Mouse (Mus musculus) olfactory bulb, adult 2 months (tissue): ENCODE data around the gene Max. TPM values are rescaled to one million over a fixed set of nuclear protein-coding genes. Genes with fewer than 3 reads are reported as not detected.

Experiments used
- H3K27ac ChIP-seq: fragments of 200-500 bp; 2 replicates; pipeline ENCODE4 v1.5.1; 2012; ENCODE audit warnings: low read depth, low read length; ENCODE audit not compliant: insufficient read depth
- H3K4me1 ChIP-seq: fragments of 200-500 bp; 2 replicates; pipeline ENCODE4 v1.6.1; 2012; ENCODE audit warnings: low read length; ENCODE audit not compliant: control insufficient read depth, insufficient read depth
- H3K4me3 ChIP-seq: fragments of 200-500 bp; 2 replicates; pipeline ENCODE4 v1.5.1; 2012; ENCODE audit warnings: mild to moderate bottlenecking, low read depth, low read length, moderate library complexity; ENCODE audit not compliant: insufficient read depth
- CTCF ChIP-seq: fragments of 200-500 bp; IDR thresholded peaks from 2 replicates; pipeline ENCODE4 v1.5.1; 2012; ENCODE audit warnings: low read depth, mild to moderate bottlenecking, low read length, moderate library complexity; ENCODE audit not compliant: insufficient read depth
- POLR2A ChIP-seq: fragments of 200-500 bp; IDR thresholded peaks from 2 replicates; pipeline ENCODE4 v1.6.1; 2012; ENCODE audit warnings: mild to moderate bottlenecking, low read depth, low read length, moderate library complexity; ENCODE audit not compliant: insufficient read depth
- WGBS: fragments of 180-500 bp; shearing (Covaris S2); methylation state at CpG from one replicate; pipeline ENCODE4 v1.1.7; 2018; 5-methylcytosine and 5-hydroxymethylcytosine counted together
- polyA plus RNA-seq: library from polyadenylated mRNA; stranded (reverse); fragments of >200 nt; gene quantifications from 2 replicates; pipeline ENCODE4 v1.2.4, GENCODE M21; 2012; ENCODE audit warnings: low replicate concordance; ENCODE audit not compliant: missing spikeins, insufficient read depth, insufficient read length

Max gene
- polyA plus RNA-seq, 1 experiment = not detected

DNA sequence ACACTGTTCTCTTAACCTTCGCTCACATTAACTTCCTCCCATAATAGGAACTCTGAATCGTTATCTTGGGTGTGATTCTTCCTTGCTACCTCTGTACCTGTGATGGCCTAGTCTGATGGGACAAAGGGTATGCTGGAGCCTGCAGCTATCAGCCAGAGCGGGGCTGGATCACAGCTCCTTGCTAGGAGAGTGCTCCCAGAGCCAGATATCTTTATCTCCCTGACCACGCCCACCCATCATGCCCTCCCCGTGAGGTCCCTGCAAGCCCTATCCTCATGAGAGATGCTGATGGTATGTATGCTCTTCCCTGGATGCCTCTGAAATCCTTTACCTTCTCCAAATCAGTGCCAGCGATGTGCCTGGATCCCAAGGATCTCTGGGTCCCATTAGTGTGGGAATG is 31.8 kb downstream of the Max start:
- TF ChIP-seq CTCF (no peak), POLR2A (no peak)
- 74% methylated on average over 6 of the region's 6 CpGs for WGBS
- no peak overlapping the region for H3K27ac ChIP-seq
- peaks cover 3% of the 10 kb centered on the region for H3K4me1 ChIP-seq
- H3K4me3 ChIP-seq = no peak overlapping the region

DNA sequence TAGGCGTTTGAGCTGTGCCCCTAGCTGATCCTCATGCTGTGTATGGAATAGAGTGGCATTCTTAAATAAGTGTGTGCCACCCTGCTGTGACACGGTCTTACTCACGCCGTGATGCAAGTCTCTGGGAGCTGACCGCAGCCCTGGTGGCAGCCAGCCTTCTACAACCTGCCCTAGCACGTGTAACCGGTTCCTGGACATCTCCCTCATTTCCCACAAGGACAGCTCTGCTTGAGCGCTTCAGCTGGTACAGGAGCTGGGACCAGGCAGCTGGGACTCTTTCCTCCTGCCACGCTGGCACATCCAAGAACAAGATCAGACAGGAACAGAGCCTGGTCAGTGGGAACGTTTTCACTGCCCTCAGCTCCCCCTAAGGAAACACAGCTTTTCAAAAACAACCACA is 34.5 kb downstream of the Max start:
- 51% methylated on average over 10 of the region's 10 CpGs for WGBS
- no peak for TF ChIP-seq CTCF
- TF ChIP-seq POLR2A = no peak
- H3K27ac ChIP-seq = no peak overlapping the region
- H3K4me1 ChIP-seq = peaks cover 3% of the 10 kb centered on the region
- H3K4me3 ChIP-seq = no peak overlapping the region

DNA sequence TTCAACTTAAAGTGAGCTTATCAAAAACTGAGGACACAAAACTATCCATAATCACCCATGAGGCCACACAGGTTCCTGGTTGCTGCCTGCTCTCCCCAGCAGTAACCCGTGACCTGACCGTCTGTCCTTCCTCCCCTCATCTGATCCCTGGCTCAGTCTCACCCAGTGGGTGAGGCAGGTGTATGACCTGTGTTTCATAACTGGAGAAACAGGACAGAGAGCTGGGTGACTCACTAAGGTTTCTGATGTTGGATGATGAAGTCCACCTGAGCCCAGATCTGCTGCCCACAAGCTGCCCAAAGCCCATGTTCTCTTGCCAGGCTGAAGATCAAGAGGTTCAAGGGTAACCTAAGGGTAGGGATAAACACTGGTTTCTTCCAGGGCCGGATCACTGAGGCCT is 35.0 kb downstream of the Max start:
- 91% methylated on average over 3 of the region's 3 CpGs for WGBS
- no peak overlapping the region for H3K4me3 ChIP-seq
- no peak for TF ChIP-seq POLR2A
- TF ChIP-seq CTCF = no peak
- peaks cover 3% of the 10 kb centered on the region for H3K4me1 ChIP-seq
- no peak overlapping the region for H3K27ac ChIP-seq

DNA sequence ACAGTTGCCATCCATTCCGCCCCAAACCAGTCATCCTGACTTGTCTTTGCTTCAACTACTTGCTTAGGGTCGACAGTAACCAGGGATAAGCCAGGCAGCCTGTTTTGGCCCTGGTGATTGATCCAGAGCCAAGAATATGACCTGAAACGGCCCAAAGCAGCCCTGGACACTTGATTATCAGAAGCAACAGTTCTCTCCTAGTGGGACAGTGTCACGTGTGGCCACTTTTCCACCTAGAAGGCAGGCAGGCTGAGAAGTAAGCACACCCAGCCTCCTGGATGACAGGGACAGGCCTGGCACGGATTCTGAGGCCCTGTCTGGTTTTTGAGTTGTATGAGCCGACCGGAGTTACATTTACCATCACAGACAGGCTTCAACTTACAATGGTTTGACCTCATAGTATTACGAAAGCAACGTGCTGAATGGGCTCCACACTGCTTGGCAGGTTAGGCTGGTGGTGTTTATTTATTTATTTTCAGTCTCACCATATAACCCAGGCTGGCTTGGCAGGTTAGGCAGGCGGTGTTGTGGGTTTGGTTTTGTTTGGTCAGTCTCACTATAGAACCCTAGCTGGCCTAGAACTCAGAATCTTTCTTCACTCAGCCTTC is 35.6 kb downstream of the Max start:
- no peak overlapping the region for H3K4me3 ChIP-seq
- peaks cover 3% of the 10 kb centered on the region for H3K4me1 ChIP-seq
- no peak for TF ChIP-seq CTCF
- TF ChIP-seq POLR2A = no peak
- 77% methylated on average over 10 of the region's 10 CpGs for WGBS
- no peak overlapping the region for H3K27ac ChIP-seq

DNA sequence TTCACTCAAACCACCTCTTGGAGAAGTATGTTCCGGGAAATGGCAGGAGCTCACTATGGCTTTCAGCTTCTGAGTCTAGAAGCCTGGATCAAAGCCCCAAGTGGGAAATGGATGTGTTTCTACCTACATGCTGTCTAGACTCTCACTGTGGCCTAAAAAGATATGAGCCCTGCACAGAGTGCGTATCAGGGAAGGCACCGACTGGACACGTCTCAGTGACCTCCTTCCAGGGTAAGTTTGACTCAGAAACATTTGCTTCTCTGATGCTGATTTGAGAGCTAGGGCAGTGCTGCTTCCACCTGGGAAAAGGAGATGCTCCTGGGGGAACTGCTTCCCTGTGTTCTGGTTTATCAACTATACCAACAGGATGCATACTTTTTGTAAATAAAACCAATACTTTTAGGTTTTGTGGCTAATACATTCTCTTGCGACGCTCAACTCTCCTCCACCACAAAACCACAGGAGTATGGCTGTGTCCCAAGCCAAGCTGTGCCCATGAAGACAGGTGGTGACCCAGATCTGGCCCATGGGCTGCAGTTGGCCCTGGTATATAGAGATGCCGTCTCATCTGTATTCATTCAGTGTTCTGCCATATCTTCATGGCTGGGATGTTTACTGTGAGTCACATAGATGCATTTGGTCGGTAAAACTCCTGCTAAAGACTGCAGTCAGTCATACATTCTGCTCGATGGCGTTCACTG is 36.9 kb downstream of the Max start:
- no peak overlapping the region for H3K4me3 ChIP-seq
- TF ChIP-seq CTCF = no peak
- TF ChIP-seq POLR2A = no peak
- H3K4me1 ChIP-seq = peaks cover 3% of the 10 kb centered on the region
- H3K27ac ChIP-seq = no peak overlapping the region
- 92% methylated on average over 10 of the region's 10 CpGs for WGBS

DNA sequence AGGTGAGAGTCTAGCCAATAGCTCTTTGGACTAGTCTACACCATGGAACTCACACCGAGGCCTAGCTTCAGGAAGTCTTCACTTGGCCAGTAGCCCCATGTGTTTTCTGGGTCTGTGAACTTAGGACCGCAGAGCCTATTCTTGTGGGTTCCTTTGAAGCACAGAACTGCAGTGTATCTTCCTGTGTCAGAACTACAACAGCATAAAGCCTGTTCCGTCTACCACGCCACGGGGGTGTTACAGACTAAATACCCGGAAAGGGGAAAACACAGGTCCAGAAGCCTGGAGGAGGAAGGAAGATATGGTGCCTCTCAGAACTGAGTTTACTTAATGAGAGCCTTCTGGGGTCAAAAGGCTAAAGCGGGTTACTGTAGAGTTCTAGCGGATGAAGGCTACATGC is 38.9 kb downstream of the Max start:
- no peak overlapping the region for H3K4me3 ChIP-seq
- no peak for TF ChIP-seq CTCF
- no peak for TF ChIP-seq POLR2A
- H3K27ac ChIP-seq = no peak overlapping the region
- peaks cover 3% of the 10 kb centered on the region for H3K4me1 ChIP-seq
- 96% methylated on average over 8 of the region's 8 CpGs for WGBS

DNA sequence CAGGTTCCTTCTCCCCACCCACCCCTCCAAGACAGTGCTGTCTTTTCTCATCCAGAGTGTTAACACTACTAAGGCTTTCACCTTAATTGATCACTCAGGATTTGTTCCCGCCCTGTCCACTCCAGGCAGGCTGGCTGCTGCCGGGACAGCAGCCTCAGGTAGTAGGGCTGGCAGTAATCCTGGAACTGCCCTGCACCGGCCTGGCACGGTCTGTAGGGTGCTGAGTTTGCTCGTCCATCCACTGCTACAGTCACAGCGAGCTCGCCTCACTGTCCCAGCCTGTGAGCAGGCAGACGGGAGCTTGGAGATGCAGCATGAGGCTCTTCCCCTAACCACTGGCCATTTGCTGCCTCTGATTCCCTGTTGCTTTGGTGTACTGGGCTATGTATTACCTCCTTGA is 41.0 kb downstream of the Max start:
- 90% methylated on average over 8 of the region's 8 CpGs for WGBS
- H3K27ac ChIP-seq = no peak overlapping the region
- peaks cover 6% of the 10 kb centered on the region; the same call in 1 of the 2 replicates for H3K4me1 ChIP-seq
- TF ChIP-seq CTCF = no peak
- no peak for TF ChIP-seq POLR2A
- H3K4me3 ChIP-seq = no peak overlapping the region

DNA sequence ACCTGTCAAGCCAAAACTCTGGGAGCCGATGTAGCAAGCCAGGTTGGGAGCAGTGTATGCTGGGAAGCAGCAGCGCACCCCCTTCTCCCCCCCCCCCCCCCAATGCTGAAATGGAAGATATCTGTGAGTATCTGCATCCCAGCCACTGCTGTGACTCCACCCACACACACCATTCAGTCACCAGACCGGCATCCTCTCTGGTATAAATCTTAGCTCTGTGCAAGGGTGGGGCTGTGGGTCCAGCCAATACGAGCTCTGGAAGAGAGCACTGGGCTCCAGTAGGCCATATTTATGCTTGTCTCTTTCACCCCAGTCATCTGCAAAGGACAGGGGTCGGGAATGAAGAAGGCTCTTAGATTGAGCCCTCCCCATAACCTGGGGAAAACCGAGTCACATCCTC is 41.6 kb downstream of the Max start:
- H3K27ac ChIP-seq = no peak overlapping the region
- peaks cover 6% of the 10 kb centered on the region; the same call in 1 of the 2 replicates for H3K4me1 ChIP-seq
- whole genome bisulfite sequencing = 76% methylated on average over 6 of the region's 6 CpGs
- H3K4me3 ChIP-seq = no peak overlapping the region
- TF ChIP-seq POLR2A = no peak
- no peak for TF ChIP-seq CTCF

DNA sequence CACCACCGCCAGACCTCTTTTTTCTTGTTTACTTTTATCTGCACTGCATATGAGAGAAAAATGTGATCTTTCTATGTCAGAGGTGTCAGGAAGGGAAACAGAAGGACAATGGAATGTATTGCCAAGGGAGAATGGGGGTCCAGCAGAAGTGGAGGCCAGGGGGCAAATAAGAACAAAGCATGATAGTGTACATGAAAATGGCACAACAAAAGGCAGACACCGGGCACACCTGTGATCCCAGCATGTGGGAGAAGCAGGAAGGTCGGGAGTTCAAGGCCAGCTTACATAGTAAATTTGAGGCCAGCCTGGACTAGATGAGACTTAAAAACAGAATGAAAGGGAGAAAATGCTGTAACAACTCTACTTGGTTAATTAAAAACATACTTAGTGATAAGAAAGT is 43.1 kb downstream of the Max start:
- Histone ChIP-seq H3K4me3 (no peak overlapping the region), H3K4me1 (peaks cover 6% of the 10 kb centered on the region; the same call in 1 of the 2 replicates), H3K27ac (no peak overlapping the region)
- WGBS = 73% methylated on average over 3 of the region's 3 CpGs
- no peak for TF ChIP-seq CTCF
- no peak for TF ChIP-seq POLR2A
